ENCODE assay signal across 8 mouse cellular contexts in genomic region chr3:84732016-84732502, GRCm38 (mm10).
DNase-seq lines count a peak whose midpoint lies in the region; ATAC-seq lines count a peak whose summit lies in the region.

No protein-coding gene starts in this region.

- H3K4me2 ChIP-seq in kidney, embryonic 16.5 days (replicated peaks; ENCODE audit: low read depth, low read length): peak overlapping the region; percentile 52
- peak overlapping the region; percentile 61 for H3K4me2 ChIP-seq in forebrain, embryonic 12.5 days
- H3K4me2 ChIP-seq in liver, embryonic 13.5 days: peak overlapping the region; percentile 42
- peak overlapping the region; percentile 47 for H3K4me2 ChIP-seq in stomach, embryonic 14.5 days (replicated peaks; ENCODE audit: low read depth, low read length)

- peaks cover 14% of the 10 kb centered on the region for H3K4me1 ChIP-seq in kidney, embryonic 16.5 days (ENCODE audit: insufficient read depth, low read length)
- H3K4me1 ChIP-seq in forebrain, embryonic 12.5 days: peaks cover 31% of the 10 kb centered on the region
- peaks cover 4% of the 10 kb centered on the region; the same call in 1 of the 2 replicates for H3K4me1 ChIP-seq in liver, embryonic 13.5 days (replicated peaks)
- H3K4me1 ChIP-seq in stomach, embryonic 14.5 days (ENCODE audit: control insufficient read depth, insufficient read depth, low read length): 0 out of 2 replicates have a peak, but pooled peaks cover 3% of the 10 kb centered on the region

- no peaks in the 10 kb centered on the region for H3K9me3 ChIP-seq in kidney, embryonic 16.5 days (ENCODE audit: low read length)
- H3K9me3 ChIP-seq in forebrain, embryonic 12.5 days: no peaks in the 10 kb centered on the region
- H3K9me3 ChIP-seq in liver, embryonic 13.5 days (replicated peaks): no peaks in the 10 kb centered on the region
- H3K9me3 ChIP-seq in stomach, embryonic 14.5 days (ENCODE audit: control insufficient read depth, low read depth, low read length): no peaks in the 10 kb centered on the region

- peak overlapping the region; percentile 38 for H3K4me3 ChIP-seq in kidney, embryonic 16.5 days (ENCODE audit: low read length)
- peak overlapping the region; percentile 29 for H3K4me3 ChIP-seq in forebrain, embryonic 12.5 days (replicated peaks)
- H3K4me3 ChIP-seq in liver, embryonic 13.5 days (replicated peaks): peak overlapping the region; percentile 5
- peak overlapping the region; percentile 7; the same call in 1 of the 2 replicates for H3K4me3 ChIP-seq in stomach, embryonic 14.5 days (ENCODE audit: low read depth, low read length)

- H3K27ac ChIP-seq in kidney, embryonic 16.5 days (ENCODE audit: low read length): no peak overlapping the region
- H3K27ac ChIP-seq in forebrain, embryonic 12.5 days: peak overlapping the region; percentile 80
- H3K27ac ChIP-seq in liver, embryonic 13.5 days: no peak overlapping the region
- no peak overlapping the region for H3K27ac ChIP-seq in stomach, embryonic 14.5 days (ENCODE audit: low read length)

- no peaks in the 10 kb centered on the region for H3K36me3 ChIP-seq in kidney, embryonic 16.5 days (ENCODE audit: insufficient read depth, low read length)
- H3K36me3 ChIP-seq in forebrain, embryonic 12.5 days (replicated peaks): no peaks in the 10 kb centered on the region
- no peaks in the 10 kb centered on the region for H3K36me3 ChIP-seq in liver, embryonic 13.5 days
- H3K36me3 ChIP-seq in stomach, embryonic 14.5 days (ENCODE audit: control insufficient read depth, insufficient read depth, low read length): no peaks in the 10 kb centered on the region

- DNase-seq in kidney, postnatal 36 days: no peak
- DNase-seq in brain, adult 2 months (ENCODE audit: low read depth, low spot score): peak; percentile 59
- no peak for DNase-seq in liver, embryonic 13.5 days
- DNase-seq in adrenal gland, postnatal 4 days (ENCODE audit: low spot score in 2 of 2): no peak
- DNase-seq in layer of hippocampus, adult 8-10 months (ENCODE audit: low spot score in 2 of 2): no peak

- H3K27me3 ChIP-seq in kidney, embryonic 16.5 days (ENCODE audit: insufficient read depth, low read length): peaks cover 13% of the 10 kb centered on the region; the same call in 1 of the 2 replicates
- peaks cover 23% of the 10 kb centered on the region for H3K27me3 ChIP-seq in forebrain, embryonic 12.5 days
- peaks cover 51% of the 10 kb centered on the region for H3K27me3 ChIP-seq in liver, embryonic 13.5 days
- no peaks in the 10 kb centered on the region for H3K27me3 ChIP-seq in stomach, embryonic 14.5 days (ENCODE audit: control insufficient read depth, insufficient read depth, low read length)

- no peak for ATAC-seq in kidney, embryonic 16.5 days (ENCODE audit: low FRiP score, low TSS enrichment)
- ATAC-seq in forebrain, embryonic 12.5 days (ENCODE audit: low FRiP score): peak; percentile 79
- no peak for ATAC-seq in liver, embryonic 13.5 days (ENCODE audit: low read depth)
- no peak for ATAC-seq in stomach, embryonic 14.5 days (ENCODE audit: insufficient number of reproducible peaks, insufficient read depth, low FRiP score, low read depth)

- WGBS in kidney, embryonic 16.5 days: 3% methylated on average over 20 of the region's 20 CpGs
- under 1% methylated on average over 20 of the region's 20 CpGs for WGBS in forebrain, embryonic 12.5 days
- WGBS in liver, embryonic 13.5 days (ENCODE audit: insufficient replicate concordance): 11% methylated on average over 20 of the region's 20 CpGs
- WGBS in stomach, embryonic 14.5 days: 9% methylated on average over 20 of the region's 20 CpGs

- H3K9ac ChIP-seq in kidney, embryonic 16.5 days (replicated peaks; ENCODE audit: low read length): peak overlapping the region; percentile 4
- H3K9ac ChIP-seq in forebrain, embryonic 12.5 days: peak overlapping the region; percentile 41; the same call in 1 of the 2 replicates
- no peak overlapping the region for H3K9ac ChIP-seq in liver, embryonic 13.5 days
- H3K9ac ChIP-seq in stomach, embryonic 14.5 days (replicated peaks; ENCODE audit: low read depth, low read length): no peak overlapping the region

Comparison
In these comparisons a context has a peak if more than half of its experiments do, and no peak if none do; other contexts are left out.
1. H3K9ac ChIP-seq: peak in kidney, embryonic 16.5 days (single experiment) and forebrain, embryonic 12.5 days (single experiment); none in liver, embryonic 13.5 days (single experiment) and stomach, embryonic 14.5 days (single experiment).
2. Peak in every context shown above with its lines, with median percentiles within 50 percentile points of each other: H3K4me2 ChIP-seq and H3K4me3 ChIP-seq.